Mouse (Mus musculus): ENCODE data around the gene Pfn1. TPM values are rescaled to one million over a fixed set of nuclear protein-coding genes. Genes with fewer than 3 reads are reported as not detected.

Gene Pfn1
- polyA plus RNA-seq, 1 experiment from 2014 or later: 1,099 TPM

- peak overlapping the region; percentile 83 for H3K4me3 ChIP-seq
- no peaks in the 10 kb centered on the region for H3K9me3 ChIP-seq
- peaks cover 19% of the 10 kb centered on the region for H3K36me3 ChIP-seq
- ATAC-seq (ENCODE audit: low FRiP score, low read depth): no peak
- peak overlapping the region; percentile 78 for H3K9ac ChIP-seq (replicated peaks)
- WGBS: 16% methylated on average over 8 of the region's 8 CpGs
- 0 out of 2 replicates have a peak, but pooled peaks cover 3% of the 10 kb centered on the region for H3K27me3 ChIP-seq
- H3K4me2 ChIP-seq (replicated peaks): peak overlapping the region; percentile 67
- peaks cover 21% of the 10 kb centered on the region for H3K4me1 ChIP-seq
- peak overlapping the region; percentile 70 for H3K27ac ChIP-seq (replicated peaks)
Observed at GRCm38 (mm10) chr11:70688372-70688771, 33.9 kb upstream of the Pfn1 start.

- no peaks in the 10 kb centered on the region for H3K9me3 ChIP-seq
- H3K9ac ChIP-seq (replicated peaks): peak within 1 kb of the TSS; percentile 78
- WGBS: 1% methylated on average over 55 of the region's 55 CpGs
- H3K27me3 ChIP-seq: 0 out of 2 replicates have a peak, but pooled peaks cover 3% of the 10 kb centered on the region
- peak within 1 kb of the TSS; percentile 83 for H3K4me3 ChIP-seq
- peak within 1 kb of the TSS; percentile 67 for H3K4me2 ChIP-seq (replicated peaks)
- peak within 1 kb of the TSS; percentile 70 for H3K27ac ChIP-seq (replicated peaks)
- peaks cover 21% of the 10 kb centered on the region for H3K36me3 ChIP-seq
- peak; percentile 87 for ATAC-seq (ENCODE audit: low FRiP score, low read depth)
- H3K4me1 ChIP-seq: peaks cover 23% of the 10 kb centered on the region
Observed at GRCm38 (mm10) chr11:70687601-70688199, 33.3 kb upstream of the Pfn1 start, which contains the start of gene Camta2. TSS of gene Camta2 (minus strand) at chr11:70688105.

GRCm38 (mm10) chr11:70686901-70687566 is 32.6 kb upstream of the Pfn1 start:
- peaks cover 29% of the 10 kb centered on the region for H3K4me1 ChIP-seq

GRCm38 (mm10) chr11:70683640-70684039 is 29.2 kb upstream of the Pfn1 start:
- H3K27me3 ChIP-seq: no peaks in the 10 kb centered on the region
- 93% methylated on average over 5 of the region's 5 CpGs for WGBS
- no peak overlapping the region for H3K4me3 ChIP-seq
- no peak overlapping the region for H3K9ac ChIP-seq (replicated peaks)
- no peak overlapping the region for H3K27ac ChIP-seq (replicated peaks)
- H3K36me3 ChIP-seq: peaks cover 34% of the 10 kb centered on the region
- H3K9me3 ChIP-seq: no peaks in the 10 kb centered on the region
- peaks cover 32% of the 10 kb centered on the region for H3K4me1 ChIP-seq
- ATAC-seq (ENCODE audit: low FRiP score, low read depth): no peak
- no peak overlapping the region for H3K4me2 ChIP-seq (replicated peaks)

More at GRCm38 (mm10) chr11:70686901-70687566, 32.6 kb upstream of the Pfn1 start:
- Histone ChIP-seq H3K36me3 (peaks cover 21% of the 10 kb centered on the region), H3K27ac (replicated peaks) (peak overlapping the region; percentile 70), H3K4me2 (replicated peaks) (peak overlapping the region; percentile 67), H3K27me3 (0 out of 2 replicates have a peak, but pooled peaks cover 3% of the 10 kb centered on the region), H3K9ac (replicated peaks) (peak overlapping the region; percentile 78), H3K4me3 (peak overlapping the region; percentile 83), H3K9me3 (no peaks in the 10 kb centered on the region)
- WGBS: 2% methylated on average over 16 of the region's 16 CpGs
- ATAC-seq (ENCODE audit: low FRiP score, low read depth): peak; percentile 71

- peak; percentile 87 for ATAC-seq (ENCODE audit: low FRiP score, low read depth)
- H3K9ac ChIP-seq (replicated peaks): peak overlapping the region; percentile 39; the same call in 1 of the 2 replicates
- no peaks in the 10 kb centered on the region for H3K9me3 ChIP-seq
- H3K4me2 ChIP-seq (replicated peaks): peak overlapping the region; percentile 26; the same call in 1 of the 2 replicates
- H3K27me3 ChIP-seq: no peaks in the 10 kb centered on the region
- WGBS: 13% methylated on average over 11 of the region's 11 CpGs
- H3K4me1 ChIP-seq: peaks cover 22% of the 10 kb centered on the region
- no peak overlapping the region for H3K4me3 ChIP-seq
- H3K27ac ChIP-seq (replicated peaks): peak overlapping the region; percentile 80
- peaks cover 38% of the 10 kb centered on the region for H3K36me3 ChIP-seq
Observed at GRCm38 (mm10) chr11:70681897-70682581, 27.6 kb upstream of the Pfn1 start.

- H3K27me3 ChIP-seq: no peaks in the 10 kb centered on the region
- no peak overlapping the region for H3K4me3 ChIP-seq
- peaks cover 16% of the 10 kb centered on the region for H3K4me1 ChIP-seq
- 61% methylated on average over 12 of the region's 12 CpGs for WGBS
- no peak for ATAC-seq (ENCODE audit: low FRiP score, low read depth)
- no peak overlapping the region for H3K9ac ChIP-seq (replicated peaks)
- peak overlapping the region; percentile 80; the same call in 1 of the 2 replicates for H3K27ac ChIP-seq (replicated peaks)
- H3K9me3 ChIP-seq: no peaks in the 10 kb centered on the region
- H3K36me3 ChIP-seq: peaks cover 46% of the 10 kb centered on the region
- H3K4me2 ChIP-seq (replicated peaks): no peak overlapping the region
Observed at GRCm38 (mm10) chr11:70681170-70681569, 26.7 kb upstream of the Pfn1 start.

GRCm38 (mm10) chr11:70679894-70680293 is 25.4 kb upstream of the Pfn1 start:
- Histone ChIP-seq H3K9me3 (no peaks in the 10 kb centered on the region), H3K4me3 (no peak overlapping the region), H3K27ac (replicated peaks) (no peak overlapping the region), H3K9ac (replicated peaks) (no peak overlapping the region), H3K4me1 (peaks cover 16% of the 10 kb centered on the region), H3K4me2 (replicated peaks) (no peak overlapping the region), H3K27me3 (no peaks in the 10 kb centered on the region), H3K36me3 (peaks cover 49% of the 10 kb centered on the region)
- WGBS: 93% methylated on average over 8 of the region's 8 CpGs
- no peak for ATAC-seq (ENCODE audit: low FRiP score, low read depth)

GRCm38 (mm10) chr11:70679361-70679760 is 24.9 kb upstream of the Pfn1 start:
- Histone ChIP-seq H3K4me1 (peaks cover 16% of the 10 kb centered on the region), H3K9ac (replicated peaks) (no peak overlapping the region), H3K4me2 (replicated peaks) (no peak overlapping the region), H3K9me3 (no peaks in the 10 kb centered on the region), H3K36me3 (peaks cover 49% of the 10 kb centered on the region), H3K27me3 (no peaks in the 10 kb centered on the region), H3K4me3 (no peak overlapping the region), H3K27ac (replicated peaks) (no peak overlapping the region)
- no peak for ATAC-seq (ENCODE audit: low FRiP score, low read depth)
- WGBS: 97% methylated on average over 8 of the region's 8 CpGs

- Histone ChIP-seq H3K27me3 (no peaks in the 10 kb centered on the region), H3K4me3 (no peak overlapping the region), H3K36me3 (peaks cover 49% of the 10 kb centered on the region), H3K9ac (replicated peaks) (no peak overlapping the region), H3K9me3 (no peaks in the 10 kb centered on the region), H3K4me1 (peaks cover 16% of the 10 kb centered on the region), H3K27ac (replicated peaks) (no peak overlapping the region), H3K4me2 (replicated peaks) (no peak overlapping the region)
- ATAC-seq (ENCODE audit: low FRiP score, low read depth): no peak
- 82% methylated on average over 2 of the region's 2 CpGs for WGBS
Observed at GRCm38 (mm10) chr11:70678576-70678975, 24.1 kb upstream of the Pfn1 start.

GRCm38 (mm10) chr11:70678092-70678491 is 23.6 kb upstream of the Pfn1 start:
- peaks cover 48% of the 10 kb centered on the region for H3K36me3 ChIP-seq
- H3K4me3 ChIP-seq: no peak overlapping the region
- no peak overlapping the region for H3K9ac ChIP-seq (replicated peaks)
- no peak overlapping the region for H3K27ac ChIP-seq (replicated peaks)
- ATAC-seq (ENCODE audit: low FRiP score, low read depth): no peak
- no peak overlapping the region for H3K4me2 ChIP-seq (replicated peaks)
- peaks cover 16% of the 10 kb centered on the region for H3K4me1 ChIP-seq
- no peaks in the 10 kb centered on the region for H3K9me3 ChIP-seq
- H3K27me3 ChIP-seq: no peaks in the 10 kb centered on the region
- WGBS: 73% methylated on average over 9 of the region's 9 CpGs

- Histone ChIP-seq H3K4me1 (peaks cover 12% of the 10 kb centered on the region), H3K36me3 (peaks cover 55% of the 10 kb centered on the region)
- WGBS: 68% methylated on average over 11 of the region's 11 CpGs
Observed at GRCm38 (mm10) chr11:70674501-70674900, 20.1 kb upstream of the Pfn1 start.

GRCm38 (mm10) chr11:70674014-70674413 is 19.6 kb upstream of the Pfn1 start:
- Histone ChIP-seq H3K9ac (replicated peaks) (no peak overlapping the region), H3K4me2 (replicated peaks) (no peak overlapping the region), H3K9me3 (no peaks in the 10 kb centered on the region), H3K27ac (replicated peaks) (no peak overlapping the region), H3K27me3 (no peaks in the 10 kb centered on the region), H3K4me3 (no peak overlapping the region), H3K36me3 (peaks cover 50% of the 10 kb centered on the region), H3K4me1 (peaks cover 12% of the 10 kb centered on the region)
- 59% methylated on average over 6 of the region's 6 CpGs for WGBS
- ATAC-seq (ENCODE audit: low FRiP score, low read depth): no peak

More at GRCm38 (mm10) chr11:70674501-70674900, 20.1 kb upstream of the Pfn1 start:
- H3K27ac ChIP-seq (replicated peaks): no peak overlapping the region; the same call in 1 of the 2 replicates
- no peak overlapping the region for H3K4me3 ChIP-seq
- H3K27me3 ChIP-seq: no peaks in the 10 kb centered on the region
- no peak overlapping the region for H3K9ac ChIP-seq (replicated peaks)
- H3K4me2 ChIP-seq (replicated peaks): no peak overlapping the region
- H3K9me3 ChIP-seq: no peaks in the 10 kb centered on the region
- no peak for ATAC-seq (ENCODE audit: low FRiP score, low read depth)

Data from midbrain, embryonic 12.5 days (tissue).